8 mouse cellular contexts compared by ENCODE assay signal in genomic region chr5:24029946-24030578, GRCm38 (mm10). TPM values are rescaled to one million over a fixed set of nuclear protein-coding genes. Genes with fewer than 3 reads are reported as not detected.
DNase-seq lines count a peak whose midpoint lies in the region; ATAC-seq lines count a peak whose summit lies in the region.

No protein-coding gene starts in this region.

- WGBS in kidney, embryonic 16.5 days: under 1% methylated on average over 66 of the region's 73 CpGs
- WGBS in midbrain, embryonic 12.5 days: under 1% methylated on average over 54 of the region's 73 CpGs

- peak; percentile 44 for DNase-seq in adrenal gland, postnatal 14 days
- DNase-seq in adrenal gland, adult (ENCODE audit: inconsistent age in 2 of 2, low spot score in 1 of 2): no peak
- DNase-seq in retina, embryonic 14.5 days (ENCODE audit: low spot score): peak; percentile 66
- DNase-seq in retina, postnatal 1 day: no peak
- no peak for DNase-seq in urinary bladder, postnatal 10 days (ENCODE audit: low spot score)

- peak overlapping the region; percentile 65 for H3K27ac ChIP-seq in kidney, embryonic 16.5 days (ENCODE audit: low read length)
- peak overlapping the region; percentile 86 for H3K27ac ChIP-seq in midbrain, embryonic 12.5 days (replicated peaks)

- no peaks in the 10 kb centered on the region for H3K9me3 ChIP-seq in kidney, embryonic 16.5 days (ENCODE audit: low read length)
- no peaks in the 10 kb centered on the region for H3K9me3 ChIP-seq in midbrain, embryonic 12.5 days

- peak overlapping the region; percentile 86 for H3K9ac ChIP-seq in kidney, embryonic 16.5 days (replicated peaks; ENCODE audit: low read length)
- H3K9ac ChIP-seq in midbrain, embryonic 12.5 days (replicated peaks): peak overlapping the region; percentile 90

- no peaks in the 10 kb centered on the region for H3K27me3 ChIP-seq in kidney, embryonic 16.5 days (ENCODE audit: insufficient read depth, low read length)
- no peaks in the 10 kb centered on the region for H3K27me3 ChIP-seq in midbrain, embryonic 12.5 days

- peak overlapping the region; percentile 93 for H3K4me3 ChIP-seq in kidney, embryonic 16.5 days (ENCODE audit: low read length)
- peak overlapping the region; percentile 90 for H3K4me3 ChIP-seq in midbrain, embryonic 12.5 days

- peak overlapping the region; percentile 94 for H3K4me2 ChIP-seq in kidney, embryonic 16.5 days (replicated peaks; ENCODE audit: low read depth, low read length)
- peak overlapping the region; percentile 88 for H3K4me2 ChIP-seq in midbrain, embryonic 12.5 days (replicated peaks)

- 0 out of 2 replicates have a peak, but pooled peaks cover 2% of the 10 kb centered on the region for H3K4me1 ChIP-seq in kidney, embryonic 16.5 days (ENCODE audit: insufficient read depth, low read length)
- peaks cover 12% of the 10 kb centered on the region for H3K4me1 ChIP-seq in midbrain, embryonic 12.5 days

- ATAC-seq in erythroid progenitor cell, adult 5-6 weeks (replicated peaks; ENCODE audit: low FRiP score, poor library complexity, severe bottlenecking): peak; percentile 27
- ATAC-seq in kidney, embryonic 16.5 days (ENCODE audit: low FRiP score, low TSS enrichment): peak; percentile 77
- ATAC-seq in midbrain, embryonic 12.5 days (ENCODE audit: low FRiP score, low read depth): peak; percentile 68

- H3K36me3 ChIP-seq in kidney, embryonic 16.5 days (ENCODE audit: insufficient read depth, low read length): no peaks in the 10 kb centered on the region
- H3K36me3 ChIP-seq in midbrain, embryonic 12.5 days: no peaks in the 10 kb centered on the region

RNA-seq across cellular contexts. Expression of gene Fam126a, which starts 0.4 kb away (rescaled TPM):
- 67.7 and 74.0 TPM in 2 replicates for total RNA-seq in adrenal gland, postnatal 14 days (2021)
- 145 and 170 TPM in 2 replicates for total RNA-seq in erythroid progenitor cell, adult 5-6 weeks (2015; ENCODE audit: low replicate concordance)
- total RNA-seq in erythroid progenitor cell, adult 5-6 weeks (2017; ENCODE audit: low replicate concordance): 145 and 177 TPM in 2 replicates
- polyA plus RNA-seq in kidney, embryonic 16.5 days (2015; fragmentation: Nextera tagmentation; extraction: Ambion mirVana): 22.4 and 23.9 TPM in 2 replicates
- polyA plus RNA-seq in midbrain, embryonic 12.5 days (2016; fragmentation: Nextera tagmentation; extraction: Ambion mirVana): 46.0 and 47.4 TPM in 2 replicates

Comparison
In these comparisons a context has a peak if more than half of its experiments do, and no peak if none do; other contexts are left out.
1. DNase-seq: peak in adrenal gland, postnatal 14 days (single experiment) and retina, embryonic 14.5 days (single experiment); none in adrenal gland, adult (0 of 2), retina, postnatal 1 day (single experiment) and urinary bladder, postnatal 10 days (single experiment).
2. ATAC-seq: peak in every context shown above with its lines; median percentile 77 in kidney, embryonic 16.5 days; 68 in midbrain, embryonic 12.5 days; 27 in erythroid progenitor cell, adult 5-6 weeks.